In the genomic region with DNA sequence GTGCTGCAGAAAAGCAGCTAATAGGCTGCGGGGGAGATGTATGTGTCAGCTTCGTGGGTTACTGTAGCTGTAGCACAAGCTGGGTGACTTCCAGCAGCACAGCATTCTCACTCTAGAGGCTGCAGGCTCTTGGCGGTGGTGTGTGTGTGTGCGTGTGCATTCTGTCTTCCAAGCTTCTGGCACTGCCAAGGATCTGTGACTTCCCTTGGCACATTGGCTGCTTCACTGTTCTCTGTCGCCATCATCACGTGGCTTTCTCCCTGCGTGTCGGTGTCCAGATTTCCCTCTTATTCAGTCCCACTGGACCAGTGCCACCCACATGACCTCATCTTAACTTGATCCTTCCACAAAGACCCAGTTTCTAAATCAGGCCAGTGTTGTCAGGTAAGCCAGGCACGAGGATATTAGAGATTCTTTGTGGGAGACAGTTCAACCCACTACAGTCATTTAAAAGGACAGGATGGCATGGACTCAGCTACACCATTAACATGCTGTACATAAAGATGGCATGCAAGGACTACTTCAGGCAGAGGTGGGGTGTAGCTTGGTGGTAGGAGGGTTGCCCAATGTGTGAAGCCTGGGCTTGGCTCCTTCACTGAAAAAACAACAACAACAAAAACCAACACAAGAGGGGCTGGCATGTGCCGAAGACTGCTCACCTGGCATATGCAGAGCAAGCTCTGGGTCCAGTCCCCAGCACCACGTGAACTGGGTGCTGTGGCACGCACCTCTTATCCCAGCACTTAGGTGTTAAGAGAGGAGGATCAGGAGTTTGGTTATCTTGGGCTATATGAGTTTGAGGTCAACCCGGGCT, we compare ENCODE assay signal across 8 mouse cellular contexts. TPM values are rescaled to one million over a fixed set of nuclear protein-coding genes. Genes with fewer than 3 reads are reported as not detected.
DNase-seq lines count a peak whose midpoint lies in the region; ATAC-seq lines count a peak whose summit lies in the region.

No protein-coding gene starts in this region.

- peaks cover 13% of the 10 kb centered on the region for H3K36me3 ChIP-seq in midbrain, embryonic 16.5 days (ENCODE audit: control insufficient read depth, insufficient read depth, low read length)
- peaks cover 38% of the 10 kb centered on the region for H3K36me3 ChIP-seq in midbrain, embryonic 10.5 days
- 0 out of 2 replicates have a peak, but pooled peaks cover 3% of the 10 kb centered on the region for H3K36me3 ChIP-seq in intestine, embryonic 15.5 days

- H3K27ac ChIP-seq in midbrain, embryonic 16.5 days (ENCODE audit: low read length): no peak overlapping the region
- no peak overlapping the region for H3K27ac ChIP-seq in midbrain, embryonic 10.5 days (replicated peaks)
- no peak overlapping the region for H3K27ac ChIP-seq in intestine, embryonic 15.5 days

- ATAC-seq in midbrain, embryonic 16.5 days: peak; percentile 75
- ATAC-seq in intestine, embryonic 15.5 days: no peak

- DNase-seq in midbrain, embryonic 10.5 days (ENCODE audit: low spot score): no peak
- peak; percentile 88 for DNase-seq in cerebellum, adult 11 months
- peak; percentile 38 for DNase-seq in gastrocnemius, postnatal 10 days
- DNase-seq in layer of hippocampus, adult 18-20 months (ENCODE audit: low spot score in 2 of 2): peak; percentile 70 to 78
- DNase-seq in lung, postnatal 36 days: peak; percentile 47
- no peak for DNase-seq in yolk sac, embryonic 10.5 days (ENCODE audit: low spot score)

- no peak overlapping the region for H3K4me3 ChIP-seq in midbrain, embryonic 16.5 days (ENCODE audit: low read depth, low read length)
- no peak overlapping the region for H3K4me3 ChIP-seq in midbrain, embryonic 10.5 days
- H3K4me3 ChIP-seq in intestine, embryonic 15.5 days (replicated peaks): no peak overlapping the region

- no peak overlapping the region for H3K9ac ChIP-seq in midbrain, embryonic 16.5 days (ENCODE audit: low read depth, low read length)
- no peak overlapping the region for H3K9ac ChIP-seq in intestine, embryonic 15.5 days

- no peaks in the 10 kb centered on the region for H3K9me3 ChIP-seq in midbrain, embryonic 16.5 days (replicated peaks; ENCODE audit: control insufficient read depth, low read length, poor library complexity, severe bottlenecking)
- no peaks in the 10 kb centered on the region for H3K9me3 ChIP-seq in midbrain, embryonic 10.5 days (replicated peaks)
- no peaks in the 10 kb centered on the region for H3K9me3 ChIP-seq in intestine, embryonic 15.5 days

- H3K4me2 ChIP-seq in midbrain, embryonic 16.5 days (ENCODE audit: low read length): no peak overlapping the region
- no peak overlapping the region for H3K4me2 ChIP-seq in intestine, embryonic 15.5 days (replicated peaks)

- H3K4me1 ChIP-seq in midbrain, embryonic 16.5 days (ENCODE audit: control insufficient read depth, insufficient read depth, low read length): no peaks in the 10 kb centered on the region
- H3K4me1 ChIP-seq in midbrain, embryonic 10.5 days: no peaks in the 10 kb centered on the region
- H3K4me1 ChIP-seq in intestine, embryonic 15.5 days (replicated peaks): no peaks in the 10 kb centered on the region

- H3K27me3 ChIP-seq in midbrain, embryonic 16.5 days (ENCODE audit: control insufficient read depth, insufficient read depth, low read depth, low read length): no peaks in the 10 kb centered on the region
- no peaks in the 10 kb centered on the region for H3K27me3 ChIP-seq in midbrain, embryonic 10.5 days (ENCODE audit: low read depth, poor library complexity, severe bottlenecking)
- no peaks in the 10 kb centered on the region for H3K27me3 ChIP-seq in intestine, embryonic 15.5 days (replicated peaks)

- WGBS in midbrain, embryonic 16.5 days: 77% methylated on average over 13 of the region's 13 CpGs
- 89% methylated on average over 13 of the region's 13 CpGs for WGBS in midbrain, embryonic 10.5 days
- 79% methylated on average over 13 of the region's 13 CpGs for WGBS in intestine, embryonic 15.5 days

RNA-seq across cellular contexts. Expression of a gene that starts 18.4 kb away (rescaled TPM):
- polyA plus RNA-seq in midbrain, embryonic 16.5 days (2015; fragmentation: Nextera tagmentation; extraction: Ambion mirVana): 255 and 277 TPM in 2 replicates
- 179 and 183 TPM in 2 replicates for polyA plus RNA-seq in midbrain, embryonic 10.5 days (2016; fragmentation: Nextera tagmentation; extraction: Ambion mirVana)
- 10 to 100 TPM; 62.2 to 62.8 TPM for total RNA-seq in gastrocnemius, postnatal 10 days (2021)
- 100 to 1,000 TPM; 113 to 119 TPM for total RNA-seq in layer of hippocampus, adult 18-20 months (2021)
- 209 and 246 TPM in 2 replicates for polyA plus RNA-seq in intestine, embryonic 15.5 days (2015; fragmentation: Nextera tagmentation; extraction: Ambion mirVana)

Comparison
In these comparisons a context has a peak if more than half of its experiments do, and no peak if none do; other contexts are left out.
1. DNase-seq: peak in cerebellum, adult 11 months (single experiment), gastrocnemius, postnatal 10 days (single experiment), layer of hippocampus, adult 18-20 months (2 of 2) and lung, postnatal 36 days (single experiment); none in midbrain, embryonic 10.5 days (single experiment) and yolk sac, embryonic 10.5 days (single experiment).